Mouse (Mus musculus) limb, embryonic 14.5 days (tissue): ENCODE data around the gene Gm6217. TPM values are rescaled to one million over a fixed set of nuclear protein-coding genes. Genes with fewer than 3 reads are reported as not detected.
"Not testable (repeated sequence)": the region's sequence is repeated elsewhere in the genome, so short reads cannot be mapped to it uniquely, and the experiment has no call there.

Experiments
- ATAC-seq: fragments of 200-750 bp; cut with Nextera tagmentation; 2 replicates; pipeline ENCODE4 v1.8.0; 2017; ENCODE audit warnings: low read depth, moderate number of reproducible peaks, moderate TSS enrichment; ENCODE audit not compliant: low FRiP score
- DNase-seq: peaks from one replicate; pipeline ENCODE4 v3.0.0-alpha.2; 2015; ENCODE audit warnings: low spot score
- H3K27ac ChIP-seq: fragments of 300-500 bp; sonication (generic); replicated peaks from 2 replicates; pipeline ENCODE4 v1.5.1; 2014; ENCODE audit warnings: low read depth, mild to moderate bottlenecking, low read length, moderate library complexity, mixed read lengths
- H3K27me3 ChIP-seq: fragments of 300-500 bp; sonication (generic); 2 replicates; pipeline ENCODE4 v1.6.1; 2014; ENCODE audit warnings: low read length, mixed read lengths; ENCODE audit not compliant: control insufficient read depth, insufficient read depth
- H3K36me3 ChIP-seq: fragments of 300-500 bp; sonication (generic); 2 replicates; pipeline ENCODE4 v1.6.1; 2014; ENCODE audit warnings: mild to moderate bottlenecking, low read length, moderate library complexity, mixed read lengths; ENCODE audit not compliant: control insufficient read depth, insufficient read depth
- H3K4me1 ChIP-seq: fragments of 300-500 bp; sonication (generic); 2 replicates; pipeline ENCODE4 v1.6.1; 2014; ENCODE audit warnings: antibody characterized with exemption, low read length, mixed read lengths; ENCODE audit not compliant: control insufficient read depth, insufficient read depth
- H3K4me2 ChIP-seq: fragments of 300-500 bp; sonication (generic); replicated peaks from 2 replicates; pipeline ENCODE4 v1.6.1; 2014; ENCODE audit warnings: low read depth, mild to moderate bottlenecking, low read length, moderate library complexity; ENCODE audit not compliant: severe bottlenecking
- H3K4me3 ChIP-seq: fragments of 300-500 bp; sonication (generic); replicated peaks from 2 replicates; pipeline ENCODE4 v1.5.1; 2014; ENCODE audit warnings: low read length
- H3K9ac ChIP-seq: fragments of 300-500 bp; sonication (generic); 2 replicates; pipeline ENCODE4 v1.6.1; 2014; ENCODE audit warnings: mild to moderate bottlenecking, low read depth, low read length, moderate library complexity; ENCODE audit not compliant: severe bottlenecking
- H3K9me3 ChIP-seq: fragments of 300-500 bp; sonication (generic); 2 replicates; pipeline ENCODE4 v1.6.1; 2016; ENCODE audit warnings: low read length; ENCODE audit not compliant: control insufficient read depth
- POLR2A ChIP-seq: fragments of 200-500 bp; IDR thresholded peaks from 2 replicates; pipeline ENCODE4 v1.8.0; 2012; ENCODE audit warnings: inconsistent platforms, mild to moderate bottlenecking, moderate library complexity, borderline replicate concordance; ENCODE audit not compliant: insufficient read depth, insufficient read length; ENCODE audit errors: extremely low read depth
- WGBS: fragments of 180-500 bp; shearing (Covaris S2); extraction: QIAGEN DNeasy Blood & Tissue Kit; methylation state at CpG from one replicate; pipeline ENCODE4 v1.1.7; 2014; 5-methylcytosine and 5-hydroxymethylcytosine counted together
- polyA plus RNA-seq, 2 experiments: library from polyadenylated mRNA; depleted of rRNA in 1 of 2; stranded (reverse) in 1 of 2; unstranded in 1 of 2; fragments of >200 nt; fragmentation: Nextera tagmentation in 1 of 2; extraction: Ambion mirVana in 1 of 2; gene quantifications; 2 replicates each; pipeline versions ENCODE4 v1.2.1 to v1.2.3; 2012 to 2014

The Gm6217 gene
- polyA plus RNA-seq, 2 experiments: 0.08 TPM; not detected in 1

DNA sequence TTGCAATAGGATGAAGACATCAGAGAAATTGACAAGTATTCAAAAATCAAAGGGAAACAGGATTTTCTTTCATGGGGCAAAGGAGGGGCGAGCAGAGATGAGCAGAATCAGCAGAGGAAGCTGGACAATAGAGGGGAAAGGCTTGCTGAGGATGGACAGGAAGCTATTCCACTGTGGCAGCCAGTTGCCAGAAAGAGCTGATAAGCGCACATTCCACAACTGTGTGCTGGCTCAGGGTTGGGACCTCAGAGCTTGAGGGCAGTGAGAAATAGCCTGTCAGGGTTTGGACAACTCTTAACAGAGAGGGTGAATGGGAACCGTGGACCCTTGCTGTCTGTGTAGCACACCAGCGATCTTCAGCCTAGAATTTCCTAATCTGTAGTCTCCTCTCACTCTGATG is 40.8 kb upstream of the Gm6217 start:
- Histone ChIP-seq H3K4me1 (no peaks in the 10 kb centered on the region), H3K4me3 (no peak overlapping the region), H3K27ac (no peak overlapping the region), H3K9me3 (no peaks in the 10 kb centered on the region), H3K27me3 (no peaks in the 10 kb centered on the region), H3K36me3 (no peaks in the 10 kb centered on the region), H3K9ac (no peak overlapping the region), H3K4me2 (no peak overlapping the region)
- no peak for DNase-seq
- ATAC-seq: no peak
- 47% methylated on average over 4 of the region's 4 CpGs for WGBS
- TF ChIP-seq POLR2A: no peak

DNA sequence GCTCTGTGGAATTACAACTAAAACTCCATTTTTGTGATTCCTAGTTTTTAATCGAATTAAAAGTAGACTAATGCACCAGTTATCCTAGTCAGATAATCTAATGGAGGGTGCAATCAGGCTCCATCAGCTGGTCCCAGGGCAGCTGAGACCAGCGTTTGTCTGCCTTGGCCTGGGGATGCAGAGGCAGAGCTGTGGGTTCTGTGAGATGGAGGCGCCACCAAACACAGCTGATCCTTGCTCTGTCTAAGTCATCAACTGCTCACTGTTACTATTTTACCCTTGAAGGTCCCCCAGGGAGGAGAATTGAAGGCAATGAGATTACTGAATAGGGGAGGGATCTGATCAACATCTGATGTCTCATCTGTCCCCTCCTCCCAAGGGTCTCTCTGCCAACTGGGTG is 35.2 kb upstream of the Gm6217 start:
- 72% methylated on average over 3 of the region's 3 CpGs for WGBS
- no peak overlapping the region for H3K9ac ChIP-seq

DNA sequence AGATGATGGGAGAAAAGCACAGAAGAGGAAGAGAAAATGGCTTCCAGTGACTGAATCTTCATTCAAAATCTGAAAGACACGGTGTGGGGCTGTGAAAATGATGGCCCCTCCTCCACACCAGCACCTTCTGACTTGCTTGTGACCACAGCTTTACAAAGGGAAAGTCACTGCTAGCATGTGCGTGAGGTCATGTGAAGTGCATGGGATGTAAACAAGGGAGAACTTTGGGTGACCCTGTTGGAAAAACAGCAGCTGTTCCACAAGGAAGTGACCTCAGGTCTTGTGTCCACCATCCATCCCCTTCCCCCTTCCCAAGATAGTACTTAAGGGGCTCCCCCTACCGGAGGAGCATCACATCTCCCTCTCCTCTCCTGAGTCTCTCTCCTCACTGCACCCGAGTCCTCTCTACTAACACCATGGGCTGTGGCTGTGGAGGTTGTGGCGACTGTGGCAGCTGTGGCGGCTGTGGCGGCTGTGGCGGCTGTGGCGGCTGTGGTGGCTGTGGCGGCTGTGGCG is 28.7 kb upstream of the Gm6217 start, which contains the start of gene Gm47955:
TSS of gene Gm47955 (plus strand) at position 417 of the 516 bp plus-strand sequence.
- H3K4me1 ChIP-seq: no peaks in the 10 kb centered on the region
- no peak within 1 kb of the TSS for H3K4me3 ChIP-seq
- ATAC-seq (no peak), DNase-seq (no peak)
- no peaks in the 10 kb centered on the region for H3K9me3 ChIP-seq
- no peak within 1 kb of the TSS for H3K27ac ChIP-seq
- H3K36me3 ChIP-seq: no peaks in the 10 kb centered on the region
- H3K4me2 ChIP-seq: no peak within 1 kb of the TSS
- WGBS: 92% methylated on average over 11 of the region's 11 CpGs
- no peak for TF ChIP-seq POLR2A
- no peaks in the 10 kb centered on the region for H3K27me3 ChIP-seq
- no peak within 1 kb of the TSS for H3K9ac ChIP-seq

More for the DNA sequence above, 35.2 kb upstream of the Gm6217 start:
- H3K27ac ChIP-seq: no peak overlapping the region
- H3K4me1 ChIP-seq: no peaks in the 10 kb centered on the region
- no peaks in the 10 kb centered on the region for H3K36me3 ChIP-seq
- no peaks in the 10 kb centered on the region for H3K27me3 ChIP-seq
- no peak for ATAC-seq
- TF ChIP-seq POLR2A: no peak
- no peak overlapping the region for H3K4me2 ChIP-seq
- no peaks in the 10 kb centered on the region for H3K9me3 ChIP-seq
- no peak overlapping the region for H3K4me3 ChIP-seq
- DNase-seq: no peak

DNA sequence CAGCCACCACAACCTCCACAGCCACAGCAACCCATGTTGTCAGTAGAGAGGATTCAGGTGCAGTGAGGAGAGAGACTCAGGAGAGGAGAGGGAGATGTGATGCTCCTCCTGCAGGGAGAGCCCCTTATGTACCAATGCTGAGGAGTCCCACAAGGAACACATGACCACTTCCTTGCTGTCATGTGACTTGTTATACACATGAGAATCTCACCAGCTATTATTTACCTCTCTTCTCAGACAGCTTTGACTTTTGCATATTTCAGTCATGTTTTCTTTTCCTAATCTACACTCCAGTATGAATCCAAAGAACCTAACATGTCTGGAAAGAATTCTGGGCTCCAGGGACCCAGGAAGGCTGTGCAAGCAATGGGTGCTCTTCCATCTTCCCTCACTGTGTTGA is 24.7 kb upstream of the Gm6217 start, which contains the start of gene Gm7544:
TSS of gene Gm7544 (minus strand) at position 101 of the 400 bp plus-strand sequence.
- ATAC-seq, H3K4me1 ChIP-seq, H3K27me3 ChIP-seq, H3K4me2 ChIP-seq, H3K9ac ChIP-seq, H3K9me3 ChIP-seq, H3K4me3 ChIP-seq, H3K27ac ChIP-seq, H3K36me3 ChIP-seq, DNase-seq: not testable (repeated sequence)

DNA sequence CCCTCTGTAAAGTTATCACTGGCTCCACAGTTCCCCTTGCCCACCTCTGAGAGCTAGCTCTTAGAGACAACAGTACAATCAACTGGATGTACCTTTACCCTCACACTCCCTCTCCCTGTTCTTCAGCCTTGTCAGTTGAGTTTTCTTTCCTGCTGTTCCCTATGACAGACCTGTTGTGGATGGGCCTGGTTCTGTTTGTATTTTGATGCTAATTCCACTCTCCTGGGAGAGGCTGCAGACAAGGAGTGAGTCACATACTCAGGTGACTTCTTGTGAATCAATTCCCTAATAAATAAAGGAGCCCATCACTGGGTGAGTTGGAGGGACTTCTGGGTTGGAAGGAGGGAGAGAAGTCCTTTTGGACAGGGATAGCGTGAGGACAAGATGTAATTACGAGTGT is 17.4 kb upstream of the Gm6217 start:
- WGBS: 77% methylated on average over 2 of the region's 2 CpGs
- DNase-seq (no peak), ATAC-seq (no peak)
- TF ChIP-seq POLR2A: no peak
- Histone ChIP-seq H3K9ac (no peak overlapping the region), H3K9me3 (no peaks in the 10 kb centered on the region), H3K27me3 (no peaks in the 10 kb centered on the region), H3K36me3 (no peaks in the 10 kb centered on the region), H3K4me1 (no peaks in the 10 kb centered on the region), H3K27ac (no peak overlapping the region), H3K4me3 (no peak overlapping the region), H3K4me2 (no peak overlapping the region)

DNA sequence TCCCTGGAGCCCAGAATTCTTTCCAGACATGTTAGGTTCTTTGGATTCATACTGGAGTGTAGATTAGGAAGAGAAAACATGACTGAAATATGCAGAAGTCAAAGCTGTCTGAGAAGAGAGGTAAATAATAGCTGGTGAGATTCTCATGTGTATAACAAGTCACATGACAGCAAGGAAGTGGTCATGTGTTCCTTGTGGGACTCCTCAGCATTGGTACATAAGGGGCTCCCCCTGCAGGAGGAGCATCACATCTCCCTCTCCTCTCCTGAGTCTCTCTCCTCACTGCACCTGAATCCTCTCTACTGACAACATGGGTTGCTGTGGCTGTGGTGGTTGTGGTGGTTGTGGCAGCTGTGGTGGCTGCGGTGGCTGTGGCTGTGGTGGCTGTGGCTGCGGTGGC is 14.8 kb upstream of the Gm6217 start:
- WGBS: 100% methylated on average over 2 of the region's 2 CpGs
- H3K4me3 ChIP-seq, DNase-seq, H3K27ac ChIP-seq, H3K27me3 ChIP-seq, H3K36me3 ChIP-seq, ATAC-seq, H3K4me2 ChIP-seq, H3K4me1 ChIP-seq, H3K9ac ChIP-seq, H3K9me3 ChIP-seq: not testable (repeated sequence)

DNA sequence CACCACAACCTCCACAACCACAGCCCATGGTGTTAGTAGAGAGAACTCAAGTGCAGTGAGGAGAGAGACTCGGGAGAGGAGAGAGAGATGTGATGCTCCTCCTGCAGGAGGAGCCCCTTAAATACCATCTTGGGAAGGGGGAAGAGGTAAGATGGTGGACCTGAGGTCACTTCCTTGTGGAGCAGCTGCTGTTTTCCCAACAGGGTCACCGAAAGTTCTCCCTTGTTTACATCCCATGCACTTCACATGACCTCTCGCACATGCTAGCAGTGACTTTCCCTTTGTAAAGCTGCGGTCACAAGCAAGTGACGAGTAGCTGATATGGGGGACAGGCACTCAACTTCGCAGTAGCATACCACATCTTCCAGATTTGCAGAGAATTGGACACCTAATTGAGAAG is 12.1 kb upstream of the Gm6217 start, which contains the start of gene A030003K21Rik:
TSS of gene A030003K21Rik (minus strand) at position 94 of the 400 bp plus-strand sequence.
- not testable (repeated sequence) for ATAC-seq, H3K9ac ChIP-seq, DNase-seq, H3K4me1 ChIP-seq, H3K4me3 ChIP-seq, H3K36me3 ChIP-seq, H3K27ac ChIP-seq, H3K9me3 ChIP-seq, H3K4me2 ChIP-seq, H3K27me3 ChIP-seq
- WGBS: no CpG with 5 or more reads among the region's 6 CpGs

DNA sequence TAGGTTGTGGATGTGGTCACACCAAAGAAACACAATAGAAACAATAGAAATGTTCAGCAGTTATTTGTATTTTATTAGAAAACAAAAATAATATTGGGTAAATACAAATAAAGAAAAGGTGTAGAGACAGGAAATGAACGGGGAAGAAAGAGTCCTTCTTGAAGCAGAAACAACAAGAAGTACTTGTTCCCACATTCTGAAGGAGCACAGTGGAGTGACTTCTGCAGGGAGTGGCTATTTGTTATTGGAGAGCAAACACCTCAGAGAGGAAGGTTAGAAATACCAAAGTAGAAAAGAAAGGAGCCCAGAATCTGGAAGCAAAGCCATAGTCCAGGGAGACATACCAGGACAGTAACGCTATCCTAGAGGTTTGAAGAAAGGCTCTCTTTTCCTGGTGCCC is 11.3 kb upstream of the Gm6217 start:
- ATAC-seq, H3K4me3 ChIP-seq, H3K27me3 ChIP-seq, H3K36me3 ChIP-seq, H3K4me2 ChIP-seq, H3K27ac ChIP-seq, DNase-seq, H3K4me1 ChIP-seq, H3K9me3 ChIP-seq, H3K9ac ChIP-seq: not testable (repeated sequence)
- WGBS: 86% methylated on average over 1 of the region's 2 CpGs
